12 mouse cellular contexts compared by ENCODE assay signal in genomic region chrX:53669557-53670270, GRCm38 (mm10). TPM values are rescaled to one million over a fixed set of nuclear protein-coding genes. Genes with fewer than 3 reads are reported as not detected.
DNase-seq lines count a peak whose midpoint lies in the region; ATAC-seq and TF ChIP-seq lines count a peak whose summit lies in the region.
"Not testable (repeated sequence)": the region's sequence is repeated elsewhere in the genome, so short reads cannot be mapped to it uniquely, and the experiment has no call there.
"Had no signal": no experiment of that assay in that cellular context is flagged by ENCODE, and none has a peak within 500 bp of the region (broad histone marks: within the 10 kb centered on the region; RNA-seq: fewer than 3 reads in every experiment).

No protein-coding gene starts in this region.

- no CpG with 5 or more reads among the region's 36 CpGs for WGBS in forebrain, embryonic 15.5 days
- WGBS in heart, postnatal 0 days, result no CpG with 5 or more reads among the region's 36 CpGs
- no CpG with 5 or more reads among the region's 36 CpGs for WGBS in intestine, embryonic 15.5 days
- WGBS in limb, embryonic 13.5 days, result no CpG with 5 or more reads among the region's 36 CpGs
- no CpG with 5 or more reads among the region's 36 CpGs for WGBS in lung, postnatal 0 days
- WGBS in midbrain, embryonic 16.5 days, result no CpG with 5 or more reads among the region's 36 CpGs
- WGBS in stomach, embryonic 15.5 days, result no CpG with 5 or more reads among the region's 36 CpGs

- not testable (repeated sequence) for H3K36me3 ChIP-seq in forebrain, embryonic 15.5 days; heart, postnatal 0 days (replicated peaks; ENCODE audit: control insufficient read depth, insufficient read depth, low read length); intestine, embryonic 15.5 days; limb, embryonic 13.5 days; lung, postnatal 0 days (ENCODE audit: insufficient read depth, low read length); midbrain, embryonic 16.5 days (ENCODE audit: control insufficient read depth, insufficient read depth, low read length); stomach, embryonic 15.5 days

- H3K4me3 ChIP-seq in forebrain, embryonic 15.5 days, result peak overlapping the region; percentile 36
- H3K4me3 ChIP-seq in heart, postnatal 0 days (ENCODE audit: low read depth, low read length), result peak overlapping the region; percentile 39
- peak overlapping the region; percentile 25 for H3K4me3 ChIP-seq in intestine, embryonic 15.5 days (replicated peaks)
- H3K4me3 ChIP-seq in limb, embryonic 13.5 days, result peak overlapping the region; percentile 36
- peak overlapping the region; percentile 24; the same call in 1 of the 2 replicates for H3K4me3 ChIP-seq in lung, postnatal 0 days (ENCODE audit: low read depth, low read length)
- H3K4me3 ChIP-seq in midbrain, embryonic 16.5 days (ENCODE audit: low read depth, low read length), result peak overlapping the region; percentile 35
- peak overlapping the region; percentile 33; the same call in 1 of the 2 replicates for H3K4me3 ChIP-seq in stomach, embryonic 15.5 days (replicated peaks)

- H3K27ac ChIP-seq in forebrain, embryonic 15.5 days (replicated peaks), result 0 out of 2 replicates have a peak overlapping the region, but pooled peaks have one; percentile 84
- 0 out of 2 replicates have a peak overlapping the region, but pooled peaks have one; percentile 4 for H3K27ac ChIP-seq in heart, postnatal 0 days (ENCODE audit: low read depth)
- not testable (repeated sequence) for H3K27ac ChIP-seq in intestine, embryonic 15.5 days; limb, embryonic 13.5 days; lung, postnatal 0 days (ENCODE audit: low read length); stomach, embryonic 15.5 days
- peak overlapping the region; percentile 84; the same call in 1 of the 2 replicates for H3K27ac ChIP-seq in midbrain, embryonic 16.5 days (ENCODE audit: low read length)

- H3K4me2 ChIP-seq in forebrain, embryonic 15.5 days (replicated peaks), result peak overlapping the region; percentile 32
- peak overlapping the region; percentile 47; the same call in 1 of the 2 replicates for H3K4me2 ChIP-seq in heart, postnatal 0 days (ENCODE audit: low read depth, low read length)
- H3K4me2 ChIP-seq in intestine, embryonic 15.5 days (replicated peaks), result 0 out of 2 replicates have a peak overlapping the region, but pooled peaks have one; percentile 22
- peak overlapping the region; percentile 49 for H3K4me2 ChIP-seq in limb, embryonic 13.5 days (replicated peaks)
- H3K4me2 ChIP-seq in lung, postnatal 0 days (replicated peaks; ENCODE audit: low read depth, low read length); stomach, embryonic 15.5 days: not testable (repeated sequence)
- peak overlapping the region; percentile 47 for H3K4me2 ChIP-seq in midbrain, embryonic 16.5 days (ENCODE audit: low read length)

- H3K9me3 ChIP-seq in forebrain, embryonic 15.5 days; heart, postnatal 0 days (replicated peaks; ENCODE audit: control insufficient read depth, low read length); intestine, embryonic 15.5 days; limb, embryonic 13.5 days; lung, postnatal 0 days (ENCODE audit: low read length); midbrain, embryonic 16.5 days (replicated peaks; ENCODE audit: control insufficient read depth, low read length, poor library complexity, severe bottlenecking); stomach, embryonic 15.5 days: not testable (repeated sequence)

- peak; percentile 50 for ATAC-seq in common myeloid progenitor, adult 5-6 weeks (replicated peaks; ENCODE audit: low read depth, poor library complexity, severe bottlenecking)
- peak; percentile 54 for ATAC-seq in forebrain, embryonic 15.5 days (replicated peaks)
- ATAC-seq in heart, postnatal 0 days (ENCODE audit: insufficient read depth, low read depth), result peak; percentile 85
- ATAC-seq in intestine, embryonic 15.5 days, result peak; percentile 42
- peak; percentile 42 for ATAC-seq in limb, embryonic 13.5 days (ENCODE audit: low FRiP score, low read depth)
- ATAC-seq in lung, postnatal 0 days, result peak; percentile 54
- peak; percentile 59 for ATAC-seq in midbrain, embryonic 16.5 days
- peak; percentile 59; the same call in 1 of the 2 replicates for ATAC-seq in stomach, embryonic 15.5 days (ENCODE audit: insufficient read depth, low FRiP score, low read depth)

- TF ChIP-seq EP300 in heart, postnatal 0 days (IDR thresholded peaks at IDR 0.05; ENCODE audit: low read depth); lung, postnatal 0 days (IDR thresholded peaks at IDR 0.05): not testable (repeated sequence)

- not testable (repeated sequence) for DNase-seq in heart, postnatal 0 days (ENCODE audit: low spot score); lung, postnatal 0 days (ENCODE audit: low spot score)

- not testable (repeated sequence) for TF ChIP-seq CTCF in heart, postnatal 0 days (IDR thresholded peaks at IDR 0.05; ENCODE audit: low read depth); lung, postnatal 0 days (IDR thresholded peaks at IDR 0.05)

- H3K9ac ChIP-seq in forebrain, embryonic 15.5 days (replicated peaks); heart, postnatal 0 days (replicated peaks; ENCODE audit: low read depth, low read length); intestine, embryonic 15.5 days; limb, embryonic 13.5 days; lung, postnatal 0 days (replicated peaks; ENCODE audit: low read depth); midbrain, embryonic 16.5 days (ENCODE audit: low read depth, low read length); stomach, embryonic 15.5 days: not testable (repeated sequence)

- H3K27me3 ChIP-seq in forebrain, embryonic 15.5 days; heart, postnatal 0 days (ENCODE audit: control insufficient read depth, insufficient read depth, low read length); intestine, embryonic 15.5 days (replicated peaks); limb, embryonic 13.5 days; lung, postnatal 0 days (replicated peaks; ENCODE audit: insufficient read depth, low read length); midbrain, embryonic 16.5 days (ENCODE audit: control insufficient read depth, insufficient read depth, low read depth, low read length); stomach, embryonic 15.5 days (replicated peaks): not testable (repeated sequence)

- H3K4me1 ChIP-seq in forebrain, embryonic 15.5 days; heart, postnatal 0 days (ENCODE audit: control insufficient read depth, insufficient read depth); intestine, embryonic 15.5 days (replicated peaks); limb, embryonic 13.5 days; lung, postnatal 0 days (ENCODE audit: insufficient read depth, low read depth, low read length); midbrain, embryonic 16.5 days (ENCODE audit: control insufficient read depth, insufficient read depth, low read length); stomach, embryonic 15.5 days: not testable (repeated sequence)

RNA-seq across cellular contexts. Expression of gene Rtl8b, which starts 0.5 kb away (rescaled TPM):
- 1.3 and 10.3 TPM in 2 replicates for total RNA-seq in common myeloid progenitor, adult 5-6 weeks (2017)
- 126 and 130 TPM in 2 replicates for polyA plus RNA-seq in forebrain, embryonic 15.5 days (2015; fragmentation: Nextera tagmentation; extraction: Ambion mirVana)
- 191 and 261 TPM in 2 replicates for total RNA-seq in heart, postnatal 0 days (2014; rRNA removed; ENCODE audit: low replicate concordance)
- 97.1 and 102 TPM in 2 replicates for polyA plus RNA-seq in heart, postnatal 0 days (2015; fragmentation: Nextera tagmentation; extraction: Ambion mirVana)
- polyA plus RNA-seq in intestine, embryonic 15.5 days (2015; fragmentation: Nextera tagmentation; extraction: Ambion mirVana), result 46.8 and 47.3 TPM in 2 replicates
- polyA plus RNA-seq in limb, embryonic 13.5 days (2015; fragmentation: Nextera tagmentation; extraction: Ambion mirVana), result 59.8 and 62.5 TPM in 2 replicates
- 193 and 215 TPM in 2 replicates for polyA plus RNA-seq in lung, postnatal 0 days (2015; fragmentation: Nextera tagmentation; extraction: Ambion mirVana)
- 179 and 185 TPM in 2 replicates for polyA plus RNA-seq in midbrain, embryonic 16.5 days (2015; fragmentation: Nextera tagmentation; extraction: Ambion mirVana)
- polyA plus RNA-seq in stomach, embryonic 15.5 days (2015; fragmentation: Nextera tagmentation; extraction: Ambion mirVana), result 48.5 and 58.4 TPM in 2 replicates

RNA-seq across cellular contexts. Expression of gene Rtl8a, which starts 26.2 kb away (rescaled TPM):
- 4.4 TPM in 1 of 2 replicates, not detected in the other for total RNA-seq in common myeloid progenitor, adult 5-6 weeks (2017)
- polyA plus RNA-seq in forebrain, embryonic 15.5 days (2015; fragmentation: Nextera tagmentation; extraction: Ambion mirVana), result 152 and 162 TPM in 2 replicates
- total RNA-seq in heart, postnatal 0 days (2014; rRNA removed; ENCODE audit: low replicate concordance), result 121 and 177 TPM in 2 replicates
- 121 and 122 TPM in 2 replicates for polyA plus RNA-seq in heart, postnatal 0 days (2015; fragmentation: Nextera tagmentation; extraction: Ambion mirVana)
- 48.5 and 52.1 TPM in 2 replicates for polyA plus RNA-seq in intestine, embryonic 15.5 days (2015; fragmentation: Nextera tagmentation; extraction: Ambion mirVana)
- 63.1 and 68.3 TPM in 2 replicates for polyA plus RNA-seq in limb, embryonic 13.5 days (2015; fragmentation: Nextera tagmentation; extraction: Ambion mirVana)
- 287 and 330 TPM in 2 replicates for polyA plus RNA-seq in lung, postnatal 0 days (2015; fragmentation: Nextera tagmentation; extraction: Ambion mirVana)
- polyA plus RNA-seq in midbrain, embryonic 16.5 days (2015; fragmentation: Nextera tagmentation; extraction: Ambion mirVana), result 218 and 231 TPM in 2 replicates
- 52.3 and 61.6 TPM in 2 replicates for polyA plus RNA-seq in stomach, embryonic 15.5 days (2015; fragmentation: Nextera tagmentation; extraction: Ambion mirVana)

RNA-seq across cellular contexts. Expression of gene 4930502E18Rik, which starts 54.9 kb away (rescaled TPM):
- total RNA-seq in common myeloid progenitor, adult 5-6 weeks (2017), result not detected in 2 replicates
- polyA plus RNA-seq in forebrain, embryonic 15.5 days (2015; fragmentation: Nextera tagmentation; extraction: Ambion mirVana), result 0.11 and 0.17 TPM in 2 replicates
- total RNA-seq in heart, postnatal 0 days (2014; rRNA removed; ENCODE audit: low replicate concordance), result not detected in 2 replicates
- polyA plus RNA-seq in heart, postnatal 0 days (2015; fragmentation: Nextera tagmentation; extraction: Ambion mirVana), result 0.11 and 0.34 TPM in 2 replicates
- 0.10 and 0.11 TPM in 2 replicates for polyA plus RNA-seq in intestine, embryonic 15.5 days (2015; fragmentation: Nextera tagmentation; extraction: Ambion mirVana)
- polyA plus RNA-seq in limb, embryonic 13.5 days (2015; fragmentation: Nextera tagmentation; extraction: Ambion mirVana), result 0.52 and 0.62 TPM in 2 replicates
- not detected in 2 replicates for polyA plus RNA-seq in lung, postnatal 0 days (2015; fragmentation: Nextera tagmentation; extraction: Ambion mirVana)
- polyA plus RNA-seq in midbrain, embryonic 16.5 days (2015; fragmentation: Nextera tagmentation; extraction: Ambion mirVana), result 0.19 and 0.29 TPM in 2 replicates
- polyA plus RNA-seq in stomach, embryonic 15.5 days (2015; fragmentation: Nextera tagmentation; extraction: Ambion mirVana), result not detected in 2 replicates
- total RNA-seq: adrenal gland, adult 2 months; gastrocnemius, postnatal 10 days; heart, postnatal 10 days had no signal
- polyA plus RNA-seq: adrenal gland, adult 2 months; erythroblast, embryonic 14.5 days had no signal
